Mouse (Mus musculus): ENCODE data around the gene Lyzl6.

- TF ChIP-seq CTCF (IDR thresholded peaks at IDR 0.05; ENCODE audit: low read depth) (no peak), EP300 (IDR thresholded peaks at IDR 0.05; ENCODE audit: low read depth) (no peak)
These were observed 32.1 kb downstream of the Lyzl6 start for GRCm38 (mm10) chr11:103606611-103607010.
